Mouse (Mus musculus): ENCODE measurements around the gene Dync1li2. TPM values are rescaled to one million over a fixed set of nuclear protein-coding genes. Genes with fewer than 3 reads are reported as not detected.

The Dync1li2 gene
- polyA plus RNA-seq, 1 experiment from 2014 or later: 93.1 TPM

GRCm38 (mm10) chr8:104422313-104422712 is 20.5 kb downstream of the Dync1li2 start:
- ATAC-seq: no peak
- H3K27me3 ChIP-seq: no peaks in the 10 kb centered on the region
- no peak for DNase-seq (ENCODE audit: low read depth, low spot score)
- POLR2A ChIA-PET: interaction anchor here (0.6 kb wide), 1 partner anchor 1931 kb away, joined by 3 read pairs; no protein-coding TSS in a partner anchor
- TF ChIP-seq CTCF (IDR thresholded peaks at IDR 0.05): no peak
- in situ Hi-C loops (cut with MboI; ENCODE audit: low pct_unique_long_range_greater_than_20kb): no loop called here
- CTCF ChIA-PET: interaction anchor here (1.3 to 1.7 kb wide), 2 partner anchors 10 to 20 kb away, joined by 3 to 4 read pairs; partner anchors contain the start of gene Dync1li2

DNA sequence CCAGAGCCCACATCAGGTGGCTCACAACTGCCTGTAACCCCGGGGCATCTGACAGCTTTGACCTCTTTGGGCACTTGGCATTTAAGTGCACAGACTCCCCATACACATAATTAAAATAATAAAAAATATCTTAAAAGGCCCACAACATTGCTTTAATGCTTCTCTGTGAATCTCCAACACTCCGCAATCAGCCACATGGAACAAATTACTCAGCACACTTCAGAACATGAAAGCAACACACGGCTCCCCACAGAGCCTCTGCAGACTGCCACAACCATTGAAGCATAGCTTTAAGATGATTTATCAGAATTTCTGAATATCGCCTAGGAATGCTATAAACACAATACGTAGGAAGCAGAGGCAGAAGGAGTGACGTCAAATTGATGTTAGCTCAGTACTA is 26.8 kb downstream of the Dync1li2 start:
- no peaks in the 10 kb centered on the region for H3K27me3 ChIP-seq
- DNase-seq (ENCODE audit: low read depth, low spot score) (no peak), ATAC-seq (no peak)
- in situ Hi-C loops (cut with MboI; ENCODE audit: low pct_unique_long_range_greater_than_20kb): no loop called here
- ChIA-PET POLR2A (interaction anchor here (0.6 kb wide), 1 partner anchor 25 kb away, joined by 11 read pairs; no protein-coding TSS in a partner anchor), CTCF (interaction anchor here (1.3 kb wide), 3 partner anchors 9 to 14 kb away, joined by 3 to 4 read pairs (median 3); no protein-coding TSS in a partner anchor)
- no peak for TF ChIP-seq CTCF (IDR thresholded peaks at IDR 0.05)

- ChIA-PET POLR2A (no interaction called here), CTCF (interaction anchor here (1.3 to 2.0 kb wide), 3 partner anchors 19 to 71 kb away, joined by 3 to 7 read pairs (median 3); partner anchors contain the start of gene Dync1li2)
- H3K27me3 ChIP-seq: no peaks in the 10 kb centered on the region
- in situ Hi-C loops (cut with MboI; ENCODE audit: low pct_unique_long_range_greater_than_20kb): no loop called here
- ATAC-seq (no peak), DNase-seq (ENCODE audit: low read depth, low spot score) (no peak)
- TF ChIP-seq CTCF (IDR thresholded peaks at IDR 0.05): no peak
These were observed 28.6 kb downstream of the Dync1li2 start for GRCm38 (mm10) chr8:104414204-104414603.

DNA sequence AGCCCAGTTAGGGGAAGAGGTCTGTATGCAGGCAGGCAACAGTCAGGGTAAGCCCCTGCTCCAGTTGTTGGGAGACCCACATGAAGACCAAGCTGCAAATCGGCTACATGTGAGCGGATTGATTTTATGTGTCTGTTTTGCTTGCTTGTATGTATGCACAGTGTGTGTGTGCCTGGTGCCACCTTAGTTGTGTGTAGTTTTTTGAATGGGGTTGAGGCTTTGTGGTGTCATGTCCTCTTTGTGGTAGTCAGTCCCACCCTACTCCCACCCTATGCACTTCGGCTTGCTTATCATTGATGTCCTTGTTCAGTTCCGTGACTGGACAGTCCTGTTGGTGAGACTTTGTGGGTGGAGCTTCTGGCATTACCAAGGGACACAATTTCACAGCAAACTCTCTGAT is 29.1 kb downstream of the Dync1li2 start:
- no peak for TF ChIP-seq CTCF (IDR thresholded peaks at IDR 0.05)
- no peaks in the 10 kb centered on the region for H3K27me3 ChIP-seq
- no peak for ATAC-seq
- CTCF ChIA-PET: interaction anchor here (1.3 to 2.0 kb wide), 3 partner anchors 20 to 71 kb away, joined by 3 to 7 read pairs (median 3); partner anchors contain the start of gene Dync1li2
- DNase-seq (ENCODE audit: low read depth, low spot score): no peak
- POLR2A ChIA-PET: no interaction called here
- in situ Hi-C loops (cut with MboI; ENCODE audit: low pct_unique_long_range_greater_than_20kb): no loop called here

DNA sequence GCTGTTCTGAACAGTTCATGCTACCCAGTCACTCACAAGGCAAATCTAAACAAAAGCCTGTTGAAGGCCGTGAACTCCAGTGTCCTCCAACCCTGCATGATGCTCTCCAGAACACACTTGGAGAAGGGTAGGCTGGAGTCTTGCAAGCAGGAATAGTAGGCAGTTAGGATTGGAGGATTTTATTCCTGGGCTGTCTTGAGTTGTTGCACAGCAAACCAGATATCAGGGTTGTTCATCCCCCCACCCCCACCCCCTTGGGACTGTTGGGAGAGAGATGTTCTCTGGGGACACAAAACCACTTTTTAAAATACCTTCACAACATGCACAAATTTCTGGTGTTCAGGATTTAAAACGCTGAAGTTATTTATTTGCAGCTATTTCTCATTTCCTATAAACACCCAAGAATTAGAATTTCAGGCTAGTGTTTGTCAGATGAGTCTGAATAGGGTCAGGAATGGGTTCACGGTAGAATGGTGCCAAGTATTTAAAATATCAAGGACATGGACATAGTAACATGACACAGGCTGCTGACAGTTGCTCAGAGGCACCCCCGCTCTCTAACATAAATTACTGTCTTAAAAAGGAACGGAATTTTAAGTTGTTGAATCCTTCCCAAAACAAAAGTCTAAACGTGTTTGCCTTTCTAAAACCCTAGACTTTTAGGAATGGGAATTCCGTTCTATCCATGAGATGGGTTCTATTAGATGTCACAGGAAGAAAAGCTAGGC is 29.9 kb downstream of the Dync1li2 start:
- POLR2A ChIA-PET: no interaction called here
- no peaks in the 10 kb centered on the region for H3K27me3 ChIP-seq
- no peak for ATAC-seq
- DNase-seq (ENCODE audit: low read depth, low spot score): no peak
- in situ Hi-C loops (cut with MboI; ENCODE audit: low pct_unique_long_range_greater_than_20kb): no loop called here
- CTCF ChIA-PET: interaction anchor here (1.7 to 2.0 kb wide), 2 partner anchors 30 to 70 kb away, joined by 3 to 7 read pairs; partner anchors contain the start of gene Dync1li2
- TF ChIP-seq CTCF (IDR thresholded peaks at IDR 0.05): no peak

DNA sequence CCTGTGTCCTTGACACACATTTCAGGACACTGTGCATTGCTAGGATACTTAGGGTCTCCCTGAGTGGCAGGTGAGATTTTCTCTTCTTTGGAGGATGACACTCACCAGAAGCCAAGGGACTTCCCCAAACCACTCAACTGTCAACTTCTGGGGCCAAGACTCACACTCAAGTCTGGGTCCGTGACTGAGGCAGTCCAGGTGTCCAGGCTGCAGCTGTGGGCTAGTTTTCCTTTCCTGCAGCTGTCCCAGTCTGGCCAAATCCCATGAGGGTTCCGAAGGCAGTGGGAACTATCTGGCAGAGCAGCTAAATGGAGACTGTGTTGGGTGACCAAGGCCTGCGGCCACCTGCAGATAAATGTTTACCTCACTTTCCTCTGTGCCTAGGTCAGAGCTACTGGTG is 30.9 kb downstream of the Dync1li2 start:
- no peak for TF ChIP-seq CTCF (IDR thresholded peaks at IDR 0.05)
- ChIA-PET CTCF (interaction anchor here (0.8 to 1.2 kb wide), 2 partner anchors 29 to 69 kb away, joined by 3 read pairs; no protein-coding TSS in a partner anchor), POLR2A (interaction anchor here (0.6 kb wide), 2 partner anchors 16 to 37 kb away, joined by 3 read pairs; partner anchors contain the start of gene Cmtm4)
- ATAC-seq: no peak
- no peaks in the 10 kb centered on the region for H3K27me3 ChIP-seq
- in situ Hi-C loops (cut with MboI; ENCODE audit: low pct_unique_long_range_greater_than_20kb): no loop called here
- DNase-seq (ENCODE audit: low read depth, low spot score): no peak

- in situ Hi-C loops (cut with MboI; ENCODE audit: low pct_unique_long_range_greater_than_20kb): no loop called here
- TF ChIP-seq CTCF (IDR thresholded peaks at IDR 0.05): no peak
- no peaks in the 10 kb centered on the region for H3K27me3 ChIP-seq
- DNase-seq (ENCODE audit: low read depth, low spot score): no peak
- no peak for ATAC-seq
- ChIA-PET CTCF (interaction anchor here (0.8 to 1.2 kb wide), 5 partner anchors 15 to 71 kb away, joined by 3 to 4 read pairs (median 3); no protein-coding TSS in a partner anchor), POLR2A (interaction anchor here (0.6 kb wide), 2 partner anchors 16 to 37 kb away, joined by 3 read pairs; partner anchors contain the start of gene Cmtm4)
These were observed 31.4 kb downstream of the Dync1li2 start for GRCm38 (mm10) chr8:104411468-104411867.

GRCm38 (mm10) chr8:104410628-104411273 is 32.1 kb downstream of the Dync1li2 start:
- ChIA-PET CTCF (interaction anchor here (0.8 to 1.2 kb wide), 4 partner anchors 14 to 70 kb away, joined by 3 to 4 read pairs (median 3); no protein-coding TSS in a partner anchor), POLR2A (no interaction called here)
- peak; percentile 84 for ATAC-seq
- no peak for TF ChIP-seq CTCF (IDR thresholded peaks at IDR 0.05)
- no peaks in the 10 kb centered on the region for H3K27me3 ChIP-seq
- in situ Hi-C loops (cut with MboI; ENCODE audit: low pct_unique_long_range_greater_than_20kb): no loop called here
- DNase-seq (ENCODE audit: low read depth, low spot score): no peak

DNA sequence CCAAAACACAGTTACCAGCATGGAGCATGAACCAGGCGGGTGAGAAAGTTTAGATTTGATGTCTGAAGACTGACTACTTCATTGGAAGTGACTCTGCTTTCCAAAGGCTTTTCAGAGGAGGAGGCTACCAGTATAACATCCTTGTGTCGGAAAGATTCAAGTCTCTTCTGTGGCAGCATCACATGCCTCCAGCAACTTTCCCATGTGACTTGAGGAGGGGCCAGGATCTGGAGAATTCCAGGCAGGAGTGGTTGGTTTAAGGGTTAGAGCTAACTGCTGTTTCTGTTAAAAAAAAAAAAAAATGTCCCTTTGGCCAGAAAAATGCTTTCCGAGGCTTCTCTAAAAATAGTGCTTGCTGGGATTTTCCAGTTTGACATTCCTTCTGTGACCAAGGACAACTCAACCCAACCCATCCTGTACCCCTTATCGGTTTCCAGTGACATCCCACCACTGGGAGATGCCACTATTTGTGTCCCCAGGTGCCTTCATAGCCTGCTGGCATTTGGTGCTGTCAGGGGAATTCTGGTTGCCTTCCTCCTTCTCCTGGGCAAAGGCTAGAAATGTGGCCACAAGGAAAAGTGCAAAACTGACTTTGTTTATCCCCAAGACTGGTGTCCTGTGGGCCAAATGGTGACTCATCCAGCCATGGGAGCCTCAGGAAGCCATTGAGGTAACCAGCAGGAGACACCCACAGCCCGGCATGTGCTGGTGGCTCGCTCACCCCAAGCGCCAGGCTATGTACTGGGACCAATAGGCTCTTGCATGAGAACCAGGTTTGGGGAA is 34.3 kb downstream of the Dync1li2 start:
- ATAC-seq: peak; percentile 11
- CTCF ChIA-PET: interaction anchor here (1.9 kb wide), 1 partner anchor 66 kb away, joined by 9 read pairs; no protein-coding TSS in a partner anchor
- in situ Hi-C loops (cut with MboI; ENCODE audit: low pct_unique_long_range_greater_than_20kb): loop anchor here (10.0 kb wide), 1 partner anchor 164 kb away; the partner anchor contains the start of gene Tk2
- DNase-seq (ENCODE audit: low read depth, low spot score): no peak
- POLR2A ChIA-PET: interaction anchor here (0.5 to 1.2 kb wide), 2 partner anchors 34 kb away, joined by 3 to 4 read pairs; partner anchors contain the start of gene Dync1li2
- no peaks in the 10 kb centered on the region for H3K27me3 ChIP-seq
- TF ChIP-seq CTCF (IDR thresholded peaks at IDR 0.05): no peak

Measured in Patski (cell line).